Mouse (Mus musculus) embryonic stem cell, embryonic (primary cell): ENCODE results near the gene Slc25a25.

ENCODE experiments used
- CTCF ChIA-PET, 4 experiments: fragments of 300-600 bp in 2 of 4; fragments of 350-600 bp in 2 of 4; sonication (Branson Sonifier 250); formaldehyde crosslinking; loops; one replicate each; lab custom pipeline; 2022; ENCODE audit warnings: inconsistent platforms in 2 of 4; lab: Charles Lee
- POLR2A ChIA-PET, 4 experiments: fragments of 300-600 bp in 2 of 4; fragments of 350-600 bp in 2 of 4; sonication (Branson Sonifier 250); formaldehyde crosslinking; loops; one replicate each; lab custom pipeline; 2022; ENCODE audit warnings: antibody characterized with exemption in 4 of 4, inconsistent platforms in 1 of 4; lab: Charles Lee

The Slc25a25 gene

DNA sequence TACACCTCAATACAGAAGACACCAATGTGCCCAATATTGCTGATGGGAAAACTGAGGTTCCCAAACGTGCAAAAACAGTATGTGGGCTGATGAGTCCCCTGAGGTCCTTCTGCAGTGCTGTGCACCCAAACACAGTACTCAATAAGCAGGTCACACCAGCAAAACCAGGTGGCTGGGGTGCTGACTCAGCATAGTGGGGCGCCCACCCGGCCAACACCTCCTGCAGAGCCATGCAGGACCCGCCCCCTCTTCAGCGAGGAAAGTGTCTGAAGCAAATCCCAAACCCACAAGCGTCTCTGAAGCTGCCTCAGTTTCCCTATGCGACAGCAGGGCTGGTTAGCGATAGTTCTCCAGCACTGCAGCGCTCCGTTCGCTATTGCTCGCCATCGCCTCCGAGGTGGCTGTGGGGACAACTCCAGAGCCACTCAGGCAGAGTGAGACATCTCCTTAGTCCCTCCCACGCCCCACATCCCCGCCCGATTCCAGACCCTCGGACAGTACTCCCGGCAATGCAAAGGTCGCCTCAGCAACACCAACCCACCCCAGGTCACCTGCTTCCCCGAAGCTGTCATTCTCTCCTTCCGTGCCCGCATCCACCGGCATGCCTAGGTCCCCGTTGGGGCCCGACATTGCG is 70.0 kb downstream of the Slc25a25 start:
- CTCF ChIA-PET = interaction anchor here (0.6 to 2.0 kb wide), 20 partner anchors 9 to 247 kb away, joined by 3 to 25 read pairs (median 3); partner anchors contain the start of gene Dnm1 (in 1 of the 4)
- POLR2A ChIA-PET = interaction anchor here in 3 of 4 experiments (0.5 to 1.4 kb wide), 26 partner anchors 9 to 1958 kb away, joined by 3 to 6 read pairs (median 3); partner anchors contain the start of genes Ciz1 (in 1 of the 3) and Swi5 (in 1 of the 3)

DNA sequence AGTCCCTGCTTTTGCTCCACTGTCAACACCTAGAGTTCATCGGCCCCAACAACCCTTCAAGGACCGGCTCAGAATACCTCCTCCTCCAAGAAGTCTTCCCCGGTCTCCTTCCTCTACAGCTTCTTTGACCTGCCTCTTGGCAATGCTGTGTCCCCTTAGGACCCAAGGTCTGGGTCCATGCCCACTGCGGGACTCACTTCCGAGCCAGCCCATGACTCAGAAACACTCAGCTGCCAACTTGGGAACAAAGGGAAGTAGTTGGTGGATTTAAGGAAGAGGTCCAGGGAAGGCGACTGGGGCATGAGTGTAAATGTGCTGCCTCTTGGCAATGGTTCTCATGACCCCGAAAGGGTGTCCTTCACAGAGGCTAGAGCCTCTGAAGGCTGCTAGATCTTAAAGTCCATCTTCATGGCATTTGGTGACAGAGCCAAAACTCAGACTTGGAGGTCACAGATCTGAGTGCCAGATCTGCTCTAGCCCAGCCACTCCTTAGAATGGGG is 71.2 kb downstream of the Slc25a25 start:
- ChIA-PET POLR2A (interaction anchor here in 2 of 4 experiments (0.6 to 1.1 kb wide), 5 partner anchors 9 to 141 kb away, joined by 3 to 5 read pairs (median 3); partner anchors contain the start of gene Lcn2 (in 1 of the 2)), CTCF (no interaction called here)

DNA sequence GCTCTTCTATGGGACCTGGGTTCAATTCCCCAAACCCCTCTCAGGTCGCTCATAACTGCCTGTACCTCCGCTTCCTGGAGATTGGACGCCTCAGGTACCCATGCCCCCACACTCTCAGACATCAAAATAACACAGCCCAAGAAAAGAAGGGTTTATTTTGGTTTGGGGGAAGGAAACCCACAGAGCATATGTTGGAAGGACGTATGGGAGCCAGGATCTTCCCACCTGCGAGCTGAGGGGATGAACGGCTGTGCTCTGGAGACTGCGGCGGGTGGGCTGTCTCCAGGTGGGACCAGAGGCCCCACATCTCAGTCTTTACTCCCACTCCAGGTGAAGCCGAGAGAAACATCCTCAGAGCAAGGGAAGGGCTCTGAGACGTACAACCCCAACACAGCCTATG is 74.3 kb downstream of the Slc25a25 start:
- ChIA-PET CTCF (no interaction called here), POLR2A (no interaction called here)

DNA sequence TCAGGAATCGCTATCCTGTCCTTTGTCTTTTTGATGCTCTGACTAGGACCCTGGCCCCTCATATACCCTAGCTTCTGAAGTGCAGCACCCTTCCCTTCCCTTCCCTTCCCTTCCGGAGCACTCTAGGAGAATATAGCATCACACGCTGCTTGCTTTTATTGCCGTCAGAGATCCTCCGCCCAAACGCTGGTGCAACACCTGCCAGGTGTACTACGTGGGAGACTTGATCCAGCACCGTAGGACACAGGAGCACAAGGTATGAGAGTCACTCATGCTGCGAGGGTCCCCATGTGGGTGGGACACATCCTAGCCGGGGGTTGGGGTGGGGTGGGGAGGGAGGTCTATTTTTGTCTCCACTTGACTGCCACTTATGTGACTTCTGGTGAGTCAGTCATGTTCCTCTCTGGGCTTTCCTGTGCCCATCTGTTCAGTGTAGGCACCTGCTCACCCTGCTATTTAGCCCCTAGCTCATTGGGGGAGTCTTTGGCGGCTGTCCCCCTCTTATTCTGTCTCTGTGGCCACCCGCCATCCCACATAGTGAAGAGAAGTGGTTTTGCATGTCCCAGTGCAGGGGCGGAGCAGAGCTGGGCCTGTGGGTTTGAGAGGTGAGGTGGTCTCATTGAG is 75.8 kb downstream of the Slc25a25 start:
- POLR2A ChIA-PET = interaction anchor here in 2 of 4 experiments (0.8 to 1.3 kb wide), 5 partner anchors 8 to 138 kb away, joined by 3 to 5 read pairs (median 4); partner anchors contain the start of gene Slc25a25 (in 1 of the 2)
- CTCF ChIA-PET = interaction anchor here in 1 of 4 experiments (0.8 to 1.3 kb wide), 2 partner anchors 29 to 70 kb away, joined by 4 to 6 read pairs; no protein-coding TSS in a partner anchor

DNA sequence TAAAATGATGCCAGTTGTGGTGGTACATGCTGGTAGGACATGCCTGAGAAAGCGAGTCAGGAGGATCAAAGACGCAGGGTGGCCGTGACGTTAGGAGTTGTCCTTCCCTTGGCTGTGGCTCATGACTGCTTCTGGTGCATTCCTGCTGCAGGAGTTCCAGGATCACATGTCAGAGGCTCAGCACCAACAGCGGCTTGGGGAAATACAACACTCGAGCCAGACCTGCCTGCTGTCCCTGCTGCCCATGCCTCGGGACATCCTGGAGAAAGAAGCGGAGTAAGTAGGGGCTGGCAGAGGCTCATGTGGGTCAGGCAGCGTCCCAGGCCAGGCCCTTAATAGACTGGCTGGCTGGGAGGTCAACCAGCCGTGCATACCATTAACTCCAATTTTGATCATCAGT is 77.1 kb downstream of the Slc25a25 start:
- ChIA-PET CTCF (no interaction called here), POLR2A (interaction anchor here in 1 of 4 experiments (0.6 kb wide), 1 partner anchor 1062 kb away, joined by 4 read pairs; no protein-coding TSS in a partner anchor)

DNA sequence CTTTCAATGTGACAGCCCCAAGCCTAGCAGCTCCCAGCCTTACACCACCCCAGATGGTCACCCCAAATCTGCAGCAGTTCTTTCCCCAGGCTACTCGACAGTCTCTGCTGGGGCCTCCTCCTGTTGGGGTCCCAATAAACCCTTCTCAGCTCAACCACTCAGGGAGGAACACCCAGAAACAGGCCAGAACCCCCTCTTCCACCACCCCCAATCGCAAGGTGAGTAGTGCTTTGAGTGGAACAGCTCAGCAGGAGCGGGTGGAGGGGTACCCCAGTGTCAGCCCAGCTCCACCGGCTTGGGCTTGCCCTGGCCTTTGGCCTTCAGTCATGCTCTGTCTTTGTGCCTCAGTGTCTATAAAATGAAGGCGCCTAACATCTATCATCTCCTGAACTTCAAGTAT is 83.9 kb downstream of the Slc25a25 start:
- POLR2A ChIA-PET = interaction anchor here in 2 of 4 experiments (0.8 to 1.2 kb wide), 3 partner anchors 8 to 17 kb away, joined by 4 to 5 read pairs (median 4); partner anchors contain the start of gene 1110008P14Rik (in 1 of the 2)
- CTCF ChIA-PET = interaction anchor here in 1 of 4 experiments (0.6 kb wide), 1 partner anchor 21 kb away, joined by 3 read pairs; no protein-coding TSS in a partner anchor
